Mouse (Mus musculus): Measurements from ENCODE around the gene Mrpl49. TPM values are rescaled to one million over a fixed set of nuclear protein-coding genes. Genes with fewer than 3 reads are reported as not detected.

The Mrpl49 gene
- 66.8 and 67.1 TPM in 2 replicates for polyA plus RNA-seq (2015; fragmentation: Nextera tagmentation; extraction: Ambion mirVana)

DNA sequence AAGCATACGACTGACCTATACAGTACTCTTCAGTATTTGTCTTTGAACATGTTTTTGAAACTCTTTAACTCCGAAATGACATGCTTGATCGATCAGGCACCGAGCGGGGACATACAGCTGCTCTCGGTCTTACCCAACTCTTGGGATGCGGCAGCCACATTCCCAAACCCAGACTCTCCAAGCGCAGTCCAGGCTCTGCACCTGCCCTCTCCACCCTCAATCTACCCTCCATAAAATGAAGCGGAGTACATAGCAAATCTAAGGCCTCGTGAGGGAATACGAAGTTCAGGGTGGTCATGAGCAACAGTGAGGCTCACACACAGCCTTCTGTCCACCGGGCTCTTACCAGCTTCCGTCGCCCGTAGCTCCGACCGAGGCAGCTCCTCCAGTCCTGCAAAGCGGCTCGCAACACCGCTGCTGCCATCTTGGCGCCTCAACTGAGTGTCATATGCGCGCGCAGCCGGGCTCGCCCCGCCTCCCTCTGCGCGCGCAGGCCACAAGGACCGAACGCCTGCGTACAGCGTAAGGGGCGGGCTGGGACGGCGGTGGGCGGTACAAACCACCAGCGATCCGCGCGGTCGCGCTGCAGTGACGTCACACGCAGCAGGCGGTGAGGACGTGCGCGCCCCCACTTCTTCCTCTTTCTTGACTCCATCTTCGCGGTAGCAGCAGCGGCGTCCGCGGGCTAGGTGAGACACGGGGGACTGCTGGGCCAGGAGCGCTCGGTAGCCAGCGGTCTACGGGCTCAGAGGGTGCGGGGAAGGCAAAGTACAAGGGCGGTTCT, at the start of gene Mrpl49, which contains the start of gene Fau:
Gene Mrpl49, minus strand, starts transcription at position 473 of the 784 bp plus-strand sequence.
Gene Fau, plus strand, starts transcription at position 532 of the 784 bp plus-strand sequence.
- ATAC-seq (ENCODE audit: insufficient number of reproducible peaks, low FRiP score, low TSS enrichment, low read depth), result peak; percentile 92
- under 1% methylated on average over 62 of the region's 63 CpGs for WGBS
- peaks cover 47% of the 10 kb centered on the region for H3K36me3 ChIP-seq

GRCm38 (mm10) chr19:6105586-6105985, 48.0 kb upstream of the Mrpl49 start, which contains the start of gene Naaladl1:
Gene Naaladl1, plus strand, starts transcription at chr19:6105782.
- Histone ChIP-seq H3K4me1 (no peaks in the 10 kb centered on the region), H3K36me3 (no peaks in the 10 kb centered on the region), H3K9ac (no peak within 1 kb of the TSS), H3K4me2 (replicated peaks) (no peak within 1 kb of the TSS), H3K27me3 (no peaks in the 10 kb centered on the region), H3K9me3 (replicated peaks) (no peaks in the 10 kb centered on the region), H3K27ac (replicated peaks) (no peak within 1 kb of the TSS), H3K4me3 (replicated peaks) (no peak within 1 kb of the TSS)
- WGBS, result 88% methylated on average over 7 of the region's 7 CpGs
- ATAC-seq (ENCODE audit: insufficient number of reproducible peaks, low FRiP score, low TSS enrichment, low read depth), result no peak

More for the DNA sequence above, at the start of gene Mrpl49, which contains the start of gene Fau:
- H3K9ac ChIP-seq, result peak within 1 kb of the TSS; percentile 95
- peak within 1 kb of the TSS; percentile 97 for H3K4me3 ChIP-seq (replicated peaks)
- H3K27ac ChIP-seq (replicated peaks), result peak within 1 kb of the TSS; percentile 86
- no peaks in the 10 kb centered on the region for H3K27me3 ChIP-seq
- H3K4me2 ChIP-seq (replicated peaks), result peak within 1 kb of the TSS; percentile 80
- no peaks in the 10 kb centered on the region for H3K9me3 ChIP-seq (replicated peaks)
- H3K4me1 ChIP-seq, result peaks cover 33% of the 10 kb centered on the region

- Histone ChIP-seq H3K36me3 (no peaks in the 10 kb centered on the region), H3K4me2 (replicated peaks) (no peak overlapping the region), H3K27me3 (no peaks in the 10 kb centered on the region), H3K9ac (no peak overlapping the region), H3K9me3 (replicated peaks) (no peaks in the 10 kb centered on the region), H3K4me1 (no peaks in the 10 kb centered on the region), H3K4me3 (replicated peaks) (no peak overlapping the region), H3K27ac (replicated peaks) (no peak overlapping the region)
- ATAC-seq (ENCODE audit: insufficient number of reproducible peaks, low FRiP score, low TSS enrichment, low read depth), result no peak
- WGBS, result 74% methylated on average over 4 of the region's 4 CpGs
These were observed 46.9 kb upstream of the Mrpl49 start for GRCm38 (mm10) chr19:6104476-6104875.

DNA sequence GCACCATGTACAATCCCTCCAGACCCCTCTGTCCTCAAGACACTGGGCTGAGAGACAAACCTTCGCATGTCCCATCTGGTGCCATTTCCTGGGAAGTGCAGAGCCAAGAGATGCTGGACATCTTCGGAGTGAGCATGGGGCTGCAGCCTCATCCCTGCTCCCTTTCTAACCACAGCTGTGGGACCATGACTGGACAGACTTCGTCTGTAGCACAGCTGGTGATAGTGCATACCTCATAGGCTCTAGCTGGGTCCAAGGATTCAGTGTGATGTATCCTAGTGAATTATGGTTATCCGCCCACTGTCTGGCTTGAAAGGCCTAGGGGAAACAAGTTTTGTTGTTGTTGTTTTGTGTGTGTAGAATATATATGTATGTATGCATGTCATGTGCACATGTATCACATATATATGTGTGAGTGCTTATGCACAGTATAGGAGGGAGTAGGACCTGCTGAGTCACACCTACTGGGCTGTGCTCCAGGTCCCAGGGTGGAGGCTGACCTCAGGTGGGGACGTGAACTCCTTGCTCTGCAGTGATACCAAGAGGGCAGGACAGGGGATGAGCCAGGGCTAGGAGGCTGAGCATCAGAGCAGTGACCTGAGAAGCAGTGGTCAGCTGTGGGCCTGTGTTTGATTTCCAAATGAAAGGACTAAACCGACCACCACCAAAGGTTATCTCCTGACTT, 44.7 kb upstream of the Mrpl49 start:
- Histone ChIP-seq H3K27me3 (no peaks in the 10 kb centered on the region), H3K9me3 (replicated peaks) (no peaks in the 10 kb centered on the region), H3K36me3 (0 out of 2 replicates have a peak, but pooled peaks cover 5% of the 10 kb centered on the region), H3K9ac (no peak overlapping the region), H3K4me1 (no peaks in the 10 kb centered on the region), H3K4me2 (replicated peaks) (no peak overlapping the region), H3K4me3 (replicated peaks) (no peak overlapping the region), H3K27ac (replicated peaks) (no peak overlapping the region)
- ATAC-seq (ENCODE audit: insufficient number of reproducible peaks, low FRiP score, low TSS enrichment, low read depth), result no peak
- WGBS, result 71% methylated on average over 6 of the region's 6 CpGs

- ATAC-seq (ENCODE audit: insufficient number of reproducible peaks, low FRiP score, low TSS enrichment, low read depth), result no peak
- no peak overlapping the region for H3K4me2 ChIP-seq (replicated peaks)
- H3K9me3 ChIP-seq (replicated peaks), result no peaks in the 10 kb centered on the region
- no peaks in the 10 kb centered on the region for H3K27me3 ChIP-seq
- 0 out of 2 replicates have a peak, but pooled peaks cover 5% of the 10 kb centered on the region for H3K36me3 ChIP-seq
- 30% methylated on average over 6 of the region's 6 CpGs for WGBS
- no peak overlapping the region for H3K9ac ChIP-seq
- no peak overlapping the region for H3K27ac ChIP-seq (replicated peaks)
- no peaks in the 10 kb centered on the region for H3K4me1 ChIP-seq
- no peak overlapping the region for H3K4me3 ChIP-seq (replicated peaks)
These were observed 43.6 kb upstream of the Mrpl49 start for GRCm38 (mm10) chr19:6101186-6101585.

GRCm38 (mm10) chr19:6097847-6098246, 40.3 kb upstream of the Mrpl49 start:
- Histone ChIP-seq H3K4me1 (no peaks in the 10 kb centered on the region), H3K27ac (replicated peaks) (no peak overlapping the region), H3K4me2 (replicated peaks) (no peak overlapping the region), H3K36me3 (peaks cover 22% of the 10 kb centered on the region; the same call in 1 of the 2 replicates), H3K9me3 (replicated peaks) (no peaks in the 10 kb centered on the region), H3K4me3 (replicated peaks) (no peak overlapping the region), H3K27me3 (no peaks in the 10 kb centered on the region), H3K9ac (no peak overlapping the region)
- WGBS, result 83% methylated on average over 3 of the region's 3 CpGs
- ATAC-seq (ENCODE audit: insufficient number of reproducible peaks, low FRiP score, low TSS enrichment, low read depth), result no peak

- H3K9ac ChIP-seq, result no peak within 1 kb of the TSS
- H3K4me1 ChIP-seq, result no peaks in the 10 kb centered on the region
- WGBS, result 92% methylated on average over 7 of the region's 7 CpGs
These were observed 36.5 kb upstream of the Mrpl49 start, which contains the start of gene AC131692.1 for GRCm38 (mm10) chr19:6094119-6094518. Gene AC131692.1, plus strand, starts transcription at chr19:6094419.

GRCm38 (mm10) chr19:6088841-6089240, 31.3 kb upstream of the Mrpl49 start:
- ATAC-seq (ENCODE audit: insufficient number of reproducible peaks, low FRiP score, low TSS enrichment, low read depth), result no peak
- H3K4me2 ChIP-seq (replicated peaks), result no peak overlapping the region
- WGBS, result 94% methylated on average over 13 of the region's 13 CpGs
- H3K27ac ChIP-seq (replicated peaks), result no peak overlapping the region
- H3K4me3 ChIP-seq (replicated peaks), result no peak overlapping the region
- no peak overlapping the region for H3K9ac ChIP-seq
- H3K4me1 ChIP-seq, result peaks cover 17% of the 10 kb centered on the region
- peaks cover 50% of the 10 kb centered on the region for H3K36me3 ChIP-seq
- H3K9me3 ChIP-seq (replicated peaks), result no peaks in the 10 kb centered on the region
- no peaks in the 10 kb centered on the region for H3K27me3 ChIP-seq

More at GRCm38 (mm10) chr19:6094119-6094518, 36.5 kb upstream of the Mrpl49 start, which contains the start of gene AC131692.1:
- Histone ChIP-seq H3K36me3 (peaks cover 56% of the 10 kb centered on the region), H3K4me2 (replicated peaks) (no peak within 1 kb of the TSS), H3K27ac (replicated peaks) (no peak within 1 kb of the TSS), H3K27me3 (no peaks in the 10 kb centered on the region), H3K9me3 (replicated peaks) (no peaks in the 10 kb centered on the region), H3K4me3 (replicated peaks) (no peak within 1 kb of the TSS)
- ATAC-seq (ENCODE audit: insufficient number of reproducible peaks, low FRiP score, low TSS enrichment, low read depth), result no peak

DNA sequence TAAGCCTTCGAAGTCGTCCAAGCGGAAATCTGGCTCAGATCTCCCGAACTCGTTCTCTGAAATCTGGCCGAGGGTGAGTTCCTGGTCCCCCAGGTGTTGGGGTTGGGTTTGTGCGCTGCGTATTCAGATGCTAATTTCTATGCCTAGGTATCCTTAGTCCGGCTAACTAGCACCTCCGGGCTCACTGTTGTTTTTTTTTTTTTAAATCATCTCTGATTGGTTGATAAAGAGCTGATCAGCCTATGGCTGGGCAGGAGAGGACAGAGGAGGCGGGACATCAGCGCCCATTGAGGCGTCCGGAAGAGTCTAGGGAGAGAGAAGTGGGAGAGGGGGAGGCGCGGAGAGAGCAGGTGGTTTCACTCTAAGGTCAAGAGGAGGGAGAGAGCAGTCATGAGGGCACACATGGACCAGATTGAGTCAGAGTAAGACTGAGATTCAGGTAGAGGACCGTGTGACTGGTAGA, 27.9 kb upstream of the Mrpl49 start:
- peaks cover 54% of the 10 kb centered on the region for H3K36me3 ChIP-seq
- H3K27ac ChIP-seq (replicated peaks), result peak overlapping the region; percentile 80

DNA sequence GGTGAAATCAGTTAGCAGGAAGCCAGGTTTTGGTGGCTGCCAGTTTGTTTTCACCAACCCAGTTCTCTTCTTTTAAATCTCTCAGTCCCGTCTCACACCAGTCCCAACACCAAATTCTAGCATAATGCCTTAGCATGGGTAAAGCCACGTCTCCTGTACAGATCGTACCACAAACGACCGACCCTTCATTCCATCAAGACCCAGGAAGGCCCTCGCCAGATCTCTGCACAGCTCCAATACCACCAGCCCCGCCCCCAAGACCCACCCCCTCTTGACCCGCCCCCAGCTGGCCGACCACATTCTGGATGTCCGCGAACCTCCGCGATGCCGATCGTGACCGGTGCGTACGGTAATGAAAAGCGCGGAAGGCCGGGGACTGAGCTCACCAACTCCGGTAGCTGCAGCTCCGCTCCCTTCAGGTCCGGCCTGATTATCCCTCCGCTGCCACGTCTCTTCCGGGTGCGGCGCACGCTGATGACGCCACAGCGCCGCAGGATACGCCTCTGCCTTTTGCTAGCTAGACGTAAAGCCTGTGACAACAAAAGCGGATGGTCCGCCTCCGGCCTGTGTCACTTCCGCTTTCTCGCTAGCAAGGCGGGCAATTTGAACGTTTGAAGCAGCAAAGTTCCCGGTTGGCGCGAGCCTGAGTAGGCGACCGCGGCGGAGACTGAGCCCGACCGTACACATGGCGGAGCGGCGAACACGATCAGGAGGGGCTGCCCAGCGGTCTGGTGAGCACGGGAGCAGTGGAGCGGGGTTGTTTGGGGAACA, 27.1 kb upstream of the Mrpl49 start, which contains the start of the genes Zfpl1 and Cdca5:
Gene Zfpl1, minus strand, starts transcription at position 479 of the 771 bp plus-strand sequence.
Gene Cdca5, plus strand, starts transcription at position 506 of the 771 bp plus-strand sequence.
- H3K27me3 ChIP-seq, result no peaks in the 10 kb centered on the region
- under 1% methylated on average over 58 of the region's 58 CpGs for WGBS
- peak within 1 kb of the TSS; percentile 60 for H3K9ac ChIP-seq
- peaks cover 53% of the 10 kb centered on the region for H3K36me3 ChIP-seq
- H3K9me3 ChIP-seq (replicated peaks), result no peaks in the 10 kb centered on the region
- H3K4me2 ChIP-seq (replicated peaks), result peak within 1 kb of the TSS; percentile 83
- H3K27ac ChIP-seq (replicated peaks), result peak within 1 kb of the TSS; percentile 80
- H3K4me1 ChIP-seq, result peaks cover 24% of the 10 kb centered on the region
- peak within 1 kb of the TSS; percentile 60 for H3K4me3 ChIP-seq (replicated peaks)
- peak; percentile 90 for ATAC-seq (ENCODE audit: insufficient number of reproducible peaks, low FRiP score, low TSS enrichment, low read depth)

More for the DNA sequence above, 27.9 kb upstream of the Mrpl49 start:
- ATAC-seq (ENCODE audit: insufficient number of reproducible peaks, low FRiP score, low TSS enrichment, low read depth), result peak; percentile 48; the same call in 1 of the 2 replicates
- no peaks in the 10 kb centered on the region for H3K9me3 ChIP-seq (replicated peaks)
- H3K27me3 ChIP-seq, result no peaks in the 10 kb centered on the region
- peak overlapping the region; percentile 78 for H3K4me2 ChIP-seq (replicated peaks)
- H3K9ac ChIP-seq, result peak overlapping the region; percentile 60
- H3K4me1 ChIP-seq, result peaks cover 24% of the 10 kb centered on the region
- 0% methylated on average over 17 of the region's 17 CpGs for WGBS
- peak overlapping the region; percentile 60 for H3K4me3 ChIP-seq (replicated peaks)
